Mouse (Mus musculus) ES-Bruce4 (cell line): Measurements from ENCODE around the gene Rasal2. TPM values are rescaled to one million over a fixed set of nuclear protein-coding genes. Genes with fewer than 3 reads are reported as not detected.

ENCODE experiments used
- H3K27ac ChIP-seq: 2 replicates; pipeline ENCODE4 v1.5.1; 2012; ENCODE audit warnings: low read length, inconsistent platforms; ENCODE audit not compliant: insufficient read depth
- H3K27me3 ChIP-seq: 2 replicates; pipeline ENCODE4 v1.6.1; 2012; ENCODE audit warnings: mild to moderate bottlenecking, low read length, inconsistent platforms; ENCODE audit not compliant: control insufficient read depth, poor library complexity, insufficient read depth, severe bottlenecking
- H3K36me3 ChIP-seq: 2 replicates; pipeline ENCODE4 v1.6.1; 2012; ENCODE audit warnings: inconsistent platforms, mild to moderate bottlenecking, low read length, moderate library complexity; ENCODE audit not compliant: control insufficient read depth, poor library complexity, insufficient read depth, severe bottlenecking
- H3K4me1 ChIP-seq: one replicate; pipeline ENCODE4 v1.8.1; 2011; ENCODE audit warnings: low read length; ENCODE audit not compliant: control insufficient read depth, insufficient read depth
- H3K4me3 ChIP-seq: 2 replicates; pipeline ENCODE4 v1.5.1; 2011; ENCODE audit warnings: low read depth, mild to moderate bottlenecking, low read length
- H3K9ac ChIP-seq: 2 replicates; pipeline ENCODE4 v1.6.1; 2012; ENCODE audit warnings: low read depth, mild to moderate bottlenecking, inconsistent platforms; ENCODE audit not compliant: poor library complexity, severe bottlenecking
- H3K9me3 ChIP-seq: replicated peaks from 2 replicates; pipeline ENCODE4 v1.6.1; 2012; ENCODE audit warnings: mild to moderate bottlenecking, low read length, inconsistent platforms; ENCODE audit not compliant: control insufficient read depth, poor library complexity, insufficient read depth, severe bottlenecking
- CTCF ChIP-seq: IDR thresholded peaks from one replicate; pipeline ENCODE4 v1.8.1; 2011; ENCODE audit warnings: low read depth, low read length
- EP300 ChIP-seq: IDR thresholded peaks from 2 replicates; pipeline ENCODE4 v1.6.1; 2011; ENCODE audit warnings: low read depth, low read length; ENCODE audit not compliant: insufficient read depth
- POLR2A ChIP-seq: IDR thresholded peaks from one replicate; pipeline ENCODE4 v1.8.1; 2011; ENCODE audit warnings: low read length; ENCODE audit not compliant: insufficient read depth
- polyA plus RNA-seq: library from polyadenylated mRNA; stranded (reverse); fragments of >200 nt; gene quantifications from 2 replicates; pipeline ENCODE4 v1.2.4, GENCODE M21; 2011; ENCODE audit warnings: low read depth; ENCODE audit not compliant: missing spikeins, insufficient read depth, insufficient read length

Gene Rasal2
- polyA plus RNA-seq, 1 experiment = 11.6 TPM

DNA sequence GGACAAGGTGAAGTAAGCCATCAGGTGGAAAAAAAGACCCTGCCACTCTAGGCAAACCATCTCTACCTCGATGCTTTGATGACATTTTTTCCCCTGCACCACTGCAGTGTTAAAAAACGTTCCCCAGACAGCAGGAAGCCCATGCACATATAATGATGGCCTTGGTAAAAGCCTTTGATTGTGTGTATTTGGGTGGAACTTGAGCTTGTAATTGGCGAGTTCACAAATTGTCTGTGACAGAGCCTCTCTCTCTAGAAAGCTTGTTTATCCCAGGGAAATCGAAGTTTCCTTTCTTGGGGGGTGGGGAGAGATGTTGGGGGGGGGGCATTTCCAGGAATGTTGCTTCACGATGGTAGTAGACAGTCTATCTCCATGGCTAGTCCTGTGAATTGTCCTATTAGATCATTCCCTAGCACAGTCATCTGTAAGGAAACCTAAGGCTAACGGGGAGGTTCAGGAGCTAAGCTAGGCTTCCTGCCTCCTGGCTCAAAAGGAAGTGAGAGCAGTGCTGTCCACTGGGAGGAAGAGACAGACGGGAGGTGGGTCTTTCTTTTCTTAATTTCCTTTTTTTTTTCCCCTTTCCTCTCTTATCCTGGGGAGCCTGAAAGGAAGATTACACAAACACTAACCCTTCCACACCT lies 35.9 kb upstream of the Rasal2 start:
- H3K4me1 ChIP-seq = peaks cover 1% of the 10 kb centered on the region
- peaks cover 4% of the 10 kb centered on the region for H3K9me3 ChIP-seq
- no peak overlapping the region for H3K4me3 ChIP-seq
- no peak for TF ChIP-seq POLR2A
- no peak for TF ChIP-seq CTCF
- no peak overlapping the region for H3K9ac ChIP-seq
- no peak overlapping the region for H3K27ac ChIP-seq
- no peaks in the 10 kb centered on the region for H3K36me3 ChIP-seq
- H3K27me3 ChIP-seq = peaks cover 2% of the 10 kb centered on the region; the same call in 1 of the 2 replicates

GRCm38 (mm10) chr1:157447142-157447541 lies 34.7 kb upstream of the Rasal2 start:
- Histone ChIP-seq H3K9ac (no peak overlapping the region), H3K36me3 (no peaks in the 10 kb centered on the region), H3K4me1 (peaks cover 1% of the 10 kb centered on the region), H3K27ac (no peak overlapping the region), H3K4me3 (no peak overlapping the region), H3K27me3 (peaks cover 2% of the 10 kb centered on the region; the same call in 1 of the 2 replicates), H3K9me3 (peaks cover 4% of the 10 kb centered on the region)
- TF ChIP-seq EP300 = no peak
- TF ChIP-seq POLR2A = no peak
- no peak for TF ChIP-seq CTCF

- Histone ChIP-seq H3K9me3 (peaks cover 4% of the 10 kb centered on the region), H3K36me3 (no peaks in the 10 kb centered on the region), H3K4me1 (peaks cover 1% of the 10 kb centered on the region), H3K27ac (no peak overlapping the region), H3K27me3 (peaks cover 2% of the 10 kb centered on the region; the same call in 1 of the 2 replicates), H3K4me3 (no peak overlapping the region), H3K9ac (no peak overlapping the region)
- no peak for TF ChIP-seq POLR2A
- peak; percentile 60 for TF ChIP-seq CTCF
- no peak for TF ChIP-seq EP300
These were observed 33.9 kb upstream of the Rasal2 start for GRCm38 (mm10) chr1:157446325-157446724.

- no peaks in the 10 kb centered on the region for H3K27me3 ChIP-seq
- no peak for TF ChIP-seq EP300
- TF ChIP-seq POLR2A = no peak
- TF ChIP-seq CTCF = no peak
- no peaks in the 10 kb centered on the region for H3K36me3 ChIP-seq
- peaks cover 1% of the 10 kb centered on the region for H3K4me1 ChIP-seq
- H3K27ac ChIP-seq = no peak overlapping the region
- no peak overlapping the region for H3K4me3 ChIP-seq
- no peak overlapping the region for H3K9ac ChIP-seq
- no peaks in the 10 kb centered on the region for H3K9me3 ChIP-seq
These were observed 33.1 kb upstream of the Rasal2 start for GRCm38 (mm10) chr1:157445398-157445910.

- TF ChIP-seq POLR2A = no peak
- no peak for TF ChIP-seq CTCF
- no peak for TF ChIP-seq EP300
- Histone ChIP-seq H3K27ac (no peak overlapping the region), H3K9me3 (no peaks in the 10 kb centered on the region), H3K4me3 (no peak overlapping the region), H3K4me1 (peaks cover 1% of the 10 kb centered on the region), H3K36me3 (no peaks in the 10 kb centered on the region), H3K27me3 (no peaks in the 10 kb centered on the region), H3K9ac (no peak overlapping the region)
These were observed 32.4 kb upstream of the Rasal2 start for GRCm38 (mm10) chr1:157444632-157445300.
